Mouse (Mus musculus): Measurements from ENCODE around the gene Mast1.

DNA sequence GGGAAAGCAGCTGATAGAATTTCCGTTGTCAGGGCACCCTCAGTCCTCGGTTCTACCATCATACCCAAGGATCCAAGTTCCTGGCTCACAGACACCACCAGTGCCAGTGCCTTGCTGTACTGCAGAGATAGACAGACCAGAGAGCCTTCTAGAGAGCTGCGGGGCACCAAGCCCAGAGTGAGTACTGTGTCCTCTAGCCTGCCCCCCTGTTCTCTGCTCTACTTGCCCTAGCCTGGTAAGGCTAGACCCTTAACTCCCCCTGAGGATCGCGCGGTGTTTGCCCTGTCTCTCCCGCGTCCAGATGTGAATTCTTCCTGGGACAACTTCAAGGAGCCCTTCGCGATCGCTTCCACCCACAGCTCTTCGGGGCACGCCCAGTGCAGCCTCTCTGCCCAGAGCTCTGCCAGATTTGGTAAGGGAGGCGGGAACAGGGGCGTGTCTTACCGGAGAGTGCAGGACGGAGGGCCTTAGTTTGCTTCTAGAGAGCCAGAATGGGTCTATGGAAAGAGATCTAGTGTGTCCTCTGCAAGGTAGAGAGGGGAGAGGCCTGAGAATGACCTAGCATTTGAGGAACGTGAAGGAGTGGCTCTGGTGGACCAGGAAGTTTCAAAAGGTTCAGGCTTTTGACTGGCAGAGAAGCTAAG lies 15.6 kb upstream of the Mast1 start:
- TF ChIP-seq POLR2A (IDR thresholded peaks at IDR 0.05; ENCODE audit: low read depth, low read length), result no peak
- no peak for TF ChIP-seq MAZ (IDR thresholded peaks at IDR 0.05; ENCODE audit: low read depth, low read length)
- no peak for TF ChIP-seq UBTF (IDR thresholded peaks at IDR 0.05; ENCODE audit: low read depth, low read length)
- TF ChIP-seq SIN3A (IDR thresholded peaks at IDR 0.05; ENCODE audit: low read length), result no peak
- TF ChIP-seq MAFK (IDR thresholded peaks at IDR 0.05; ENCODE audit: insufficient replicate concordance, low read length), result no peak
- TF ChIP-seq KAT2A (IDR thresholded peaks at IDR 0.05; ENCODE audit: insufficient replicate concordance, low read length), result no peak
- no peak for TF ChIP-seq CTCF (conservative IDR thresholded peaks at IDR 0.05 in 1 of 2, IDR thresholded peaks at IDR 0.05 in 1 of 2; ENCODE audit: low read depth in 2 of 2, low read length in 2 of 2)
- TF ChIP-seq EP300 (IDR thresholded peaks at IDR 0.05; ENCODE audit: low read length), result no peak
- no peak for TF ChIP-seq ZNF384 (IDR thresholded peaks at IDR 0.05; ENCODE audit: low read depth, low read length)
- no peak for TF ChIP-seq ZMIZ1 (IDR thresholded peaks at IDR 0.05; ENCODE audit: low read depth, low read length)
- no peak for TF ChIP-seq POLR2AphosphoS2 (IDR thresholded peaks at IDR 0.05; ENCODE audit: low read depth, low read length)
- TF ChIP-seq CHD2 (IDR thresholded peaks at IDR 0.05; ENCODE audit: low read length), result no peak
- no peak for TF ChIP-seq USF2 (conservative IDR thresholded peaks at IDR 0.05; ENCODE audit: low read depth, low read length)

All from CH12.LX (cell line).